Mouse (Mus musculus) cerebellum, adult 18-20 months (tissue): ENCODE data around the gene Gprin1.
A peak's percentile ranks its signal among the peaks of the same experiment; 100 is the strongest.

Source experiments
- DNase-seq, 2 experiments: peaks; one replicate each; pipeline ENCODE4 v3.0.0; 2021

Gprin1 gene

GRCm38 (mm10) chr13:54716916-54717315, 32.8 kb downstream of the Gprin1 start:
- DNase-seq = peak; percentile 73 to 85

GRCm38 (mm10) chr13:54714996-54715395, 34.7 kb downstream of the Gprin1 start:
- no peak for DNase-seq

- DNase-seq = no peak
These were observed 35.3 kb downstream of the Gprin1 start for GRCm38 (mm10) chr13:54714393-54714792.

- no peak for DNase-seq
These were observed 38.8 kb downstream of the Gprin1 start for GRCm38 (mm10) chr13:54710866-54711265.

- no peak for DNase-seq
These were observed 44.8 kb downstream of the Gprin1 start for GRCm38 (mm10) chr13:54704890-54705289.

- DNase-seq = no peak
These were observed 47.2 kb downstream of the Gprin1 start for GRCm38 (mm10) chr13:54702507-54702906.

GRCm38 (mm10) chr13:54701243-54701642, 48.4 kb downstream of the Gprin1 start, which contains the start of gene Cdhr2:
TSS of gene Cdhr2 (plus strand) at chr13:54701461.
- DNase-seq = no peak

- DNase-seq = peak in 1 of 2 experiments; percentile 7
These were observed 54.0 kb downstream of the Gprin1 start for GRCm38 (mm10) chr13:54695479-54696230.

GRCm38 (mm10) chr13:54694348-54695060, 55.2 kb downstream of the Gprin1 start:
- DNase-seq = peak in 1 of 2 experiments; percentile 89

- peak; percentile 98 to 99 for DNase-seq
These were observed 55.9 kb downstream of the Gprin1 start, which contains the start of gene Rnf44 for GRCm38 (mm10) chr13:54693558-54694347. TSS of gene Rnf44 (minus strand) at chr13:54693907.

- DNase-seq = no peak
These were observed 56.7 kb downstream of the Gprin1 start for GRCm38 (mm10) chr13:54692711-54693557.

GRCm38 (mm10) chr13:54691737-54692136, 57.9 kb downstream of the Gprin1 start:
- DNase-seq = no peak

GRCm38 (mm10) chr13:54690151-54690740, 59.4 kb downstream of the Gprin1 start:
- peak in 1 of 2 experiments; percentile 8 for DNase-seq

GRCm38 (mm10) chr13:54687575-54688424, 61.9 kb downstream of the Gprin1 start:
- peak; percentile 97 to 99 for DNase-seq

GRCm38 (mm10) chr13:54687096-54687495, 62.6 kb downstream of the Gprin1 start:
- DNase-seq = peak; percentile 74 to 75
